Mouse (Mus musculus) E14TG2a.4 (cell line): Measurements from ENCODE around the gene Ntan1.

Experiments
- CTCF ChIP-seq: conservative IDR thresholded peaks from 2 replicates; pipeline ENCODE4 v1.5.1; 2014; ENCODE audit warnings: low read length
- NANOG ChIP-seq: IDR thresholded peaks from 2 replicates; pipeline ENCODE4 v1.6.1; 2014; ENCODE audit warnings: borderline replicate concordance, low read length, mixed read lengths
- POU5F1 ChIP-seq: IDR thresholded peaks from 2 replicates; pipeline ENCODE4 v1.6.1; 2014; ENCODE audit warnings: low read length, borderline replicate concordance

DNA sequence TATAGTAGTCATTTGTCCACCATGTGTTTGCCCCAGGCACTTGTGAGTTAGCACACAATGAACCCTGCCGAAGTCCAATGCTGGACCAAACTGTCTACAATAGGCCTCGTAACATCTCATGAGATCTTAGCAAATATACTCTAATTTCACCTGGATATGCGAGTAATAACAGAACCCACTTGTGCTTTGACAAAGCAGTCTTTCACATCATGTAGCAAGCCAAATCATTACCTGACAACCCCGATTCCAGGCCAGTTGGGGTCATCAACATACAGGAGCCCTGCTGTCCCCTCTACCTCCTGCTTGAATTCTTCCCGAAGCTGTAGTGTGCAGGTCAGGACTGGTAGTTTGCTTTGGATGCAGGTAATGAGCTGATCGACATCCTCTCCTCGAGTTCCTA, 21.4 kb downstream of the Ntan1 start:
- no peak for TF ChIP-seq CTCF
- TF ChIP-seq NANOG, result no peak
- no peak for TF ChIP-seq POU5F1
